Mouse (Mus musculus): ENCODE results near the gene Fstl3. TPM values are rescaled to one million over a fixed set of nuclear protein-coding genes. Genes with fewer than 3 reads are reported as not detected.
A peak's percentile ranks its signal among the peaks of the same experiment; 100 is the strongest.

The Fstl3 gene
- polyA plus RNA-seq, 1 experiment from 2014 or later = 1.0 TPM

DNA sequence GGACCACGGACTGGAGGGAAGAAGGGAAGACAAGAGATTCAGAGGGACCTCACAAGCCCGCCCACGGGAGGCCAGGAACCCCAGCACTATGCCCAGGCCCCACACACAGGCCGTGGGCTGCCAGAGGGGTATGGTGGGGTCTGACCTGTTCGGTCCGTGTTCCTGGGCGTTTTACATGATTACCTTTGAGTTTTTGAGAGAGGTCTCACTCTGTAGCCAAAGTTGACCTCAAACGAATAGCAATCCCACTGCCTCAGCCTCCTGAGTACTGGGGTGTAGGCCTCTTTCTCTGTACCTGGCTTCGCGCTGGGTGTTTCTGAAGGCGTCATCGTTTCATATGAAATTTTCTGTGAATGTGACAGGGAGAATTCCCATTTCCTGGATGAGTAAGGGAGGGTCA, 44.7 kb downstream of the Fstl3 start:
- peaks cover 38% of the 10 kb centered on the region for H3K36me3 ChIP-seq (replicated peaks)
- H3K27ac ChIP-seq = no peak overlapping the region
- no peak overlapping the region for H3K4me3 ChIP-seq (replicated peaks)
- H3K4me1 ChIP-seq = peaks cover 15% of the 10 kb centered on the region
- H3K4me2 ChIP-seq = no peak overlapping the region
- no peak for ATAC-seq (ENCODE audit: low FRiP score)
- WGBS = 84% methylated on average over 12 of the region's 12 CpGs
- no peaks in the 10 kb centered on the region; the same call in 1 of the 2 replicates for H3K27me3 ChIP-seq
- H3K9me3 ChIP-seq = no peaks in the 10 kb centered on the region
- H3K9ac ChIP-seq = 0 out of 2 replicates have a peak overlapping the region, but pooled peaks have one; percentile 17

DNA sequence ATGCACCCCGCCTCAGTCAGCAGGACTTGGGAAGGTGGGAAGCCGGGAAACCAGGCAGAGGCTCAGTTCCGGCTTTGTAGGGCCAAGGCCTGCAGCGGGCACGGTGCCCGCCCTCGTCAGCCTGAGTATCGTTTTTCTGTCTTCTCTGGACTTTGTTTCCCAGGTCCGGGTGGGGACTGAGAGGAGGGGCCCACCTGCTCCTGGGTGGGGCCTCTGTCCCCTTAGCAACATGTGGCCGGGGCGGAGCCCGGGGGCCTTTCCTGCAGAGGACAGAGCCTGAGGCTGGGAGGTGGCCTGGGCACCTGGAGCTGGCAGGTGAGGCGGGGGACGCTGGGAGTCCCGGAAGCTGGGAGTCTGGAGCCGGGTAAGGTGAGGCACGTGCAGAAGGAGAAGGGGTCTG, 45.3 kb downstream of the Fstl3 start:
- H3K4me1 ChIP-seq = peaks cover 15% of the 10 kb centered on the region
- H3K9me3 ChIP-seq = no peaks in the 10 kb centered on the region
- 32% methylated on average over 17 of the region's 17 CpGs for WGBS
- ATAC-seq (ENCODE audit: low FRiP score) = 0 out of 2 replicates have a peak, but pooled peaks have one; percentile 5
- H3K27ac ChIP-seq = peak overlapping the region; percentile 53; the same call in 1 of the 2 replicates
- H3K4me2 ChIP-seq = no peak overlapping the region
- H3K27me3 ChIP-seq = no peaks in the 10 kb centered on the region; the same call in 1 of the 2 replicates
- H3K36me3 ChIP-seq (replicated peaks) = peaks cover 32% of the 10 kb centered on the region
- 0 out of 2 replicates have a peak overlapping the region, but pooled peaks have one; percentile 17 for H3K9ac ChIP-seq
- H3K4me3 ChIP-seq (replicated peaks) = 0 out of 2 replicates have a peak overlapping the region, but pooled peaks have one; percentile 4

DNA sequence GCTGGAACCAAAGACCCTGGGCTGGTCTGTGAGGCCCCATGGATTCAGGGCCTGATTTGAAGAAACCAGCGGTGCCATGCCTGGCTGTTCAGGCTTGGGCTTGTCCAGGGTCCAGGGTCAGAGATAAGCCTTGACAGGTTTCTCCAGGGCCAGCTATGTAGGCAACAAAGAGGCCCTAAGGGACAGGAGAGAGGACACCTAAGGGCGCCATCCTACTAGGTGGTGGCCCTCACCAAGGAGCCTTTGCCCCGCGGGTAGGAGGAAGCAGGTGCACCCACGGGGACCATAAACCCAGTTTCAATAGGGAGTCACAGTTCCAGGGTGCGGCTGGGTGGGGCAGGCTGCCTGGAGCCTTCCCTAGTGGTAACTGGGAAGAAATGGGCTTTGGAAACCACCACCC, 45.9 kb downstream of the Fstl3 start:
- Histone ChIP-seq H3K9ac (no peak overlapping the region), H3K27ac (no peak overlapping the region), H3K4me1 (peaks cover 13% of the 10 kb centered on the region), H3K36me3 (replicated peaks) (peaks cover 28% of the 10 kb centered on the region), H3K9me3 (no peaks in the 10 kb centered on the region), H3K27me3 (no peaks in the 10 kb centered on the region; the same call in 1 of the 2 replicates), H3K4me2 (no peak overlapping the region), H3K4me3 (replicated peaks) (no peak overlapping the region)
- 80% methylated on average over 6 of the region's 6 CpGs for WGBS
- no peak for ATAC-seq (ENCODE audit: low FRiP score)

DNA sequence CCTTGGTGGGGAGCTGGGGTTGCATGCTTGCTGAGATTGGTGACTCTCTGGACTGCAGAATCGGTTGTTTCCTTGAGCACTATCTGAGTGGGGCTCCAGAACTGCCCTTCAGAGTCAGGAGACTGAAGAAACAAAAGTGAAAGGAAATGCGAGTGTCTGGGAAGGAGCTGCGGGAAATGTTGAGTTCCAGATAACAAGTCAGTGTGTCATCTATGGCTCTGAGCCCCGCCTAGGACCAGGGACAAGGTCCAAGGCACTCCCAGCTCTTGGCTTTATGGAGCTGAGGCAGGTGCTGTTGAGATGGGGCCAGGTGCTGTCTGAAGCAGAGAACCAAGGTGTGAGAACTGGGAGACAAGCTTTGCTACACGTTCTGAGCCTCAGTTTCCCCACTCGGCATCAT, 47.3 kb downstream of the Fstl3 start:
- H3K4me1 ChIP-seq = peaks cover 7% of the 10 kb centered on the region; the same call in 1 of the 2 replicates
- H3K4me2 ChIP-seq = no peak overlapping the region
- H3K36me3 ChIP-seq (replicated peaks) = peaks cover 14% of the 10 kb centered on the region
- no peaks in the 10 kb centered on the region for H3K9me3 ChIP-seq
- no peak overlapping the region for H3K4me3 ChIP-seq (replicated peaks)
- peaks cover 2% of the 10 kb centered on the region; the same call in 1 of the 2 replicates for H3K27me3 ChIP-seq
- H3K27ac ChIP-seq = no peak overlapping the region
- no peak overlapping the region for H3K9ac ChIP-seq
- WGBS = 76% methylated on average over 6 of the region's 6 CpGs
- ATAC-seq (ENCODE audit: low FRiP score) = no peak

DNA sequence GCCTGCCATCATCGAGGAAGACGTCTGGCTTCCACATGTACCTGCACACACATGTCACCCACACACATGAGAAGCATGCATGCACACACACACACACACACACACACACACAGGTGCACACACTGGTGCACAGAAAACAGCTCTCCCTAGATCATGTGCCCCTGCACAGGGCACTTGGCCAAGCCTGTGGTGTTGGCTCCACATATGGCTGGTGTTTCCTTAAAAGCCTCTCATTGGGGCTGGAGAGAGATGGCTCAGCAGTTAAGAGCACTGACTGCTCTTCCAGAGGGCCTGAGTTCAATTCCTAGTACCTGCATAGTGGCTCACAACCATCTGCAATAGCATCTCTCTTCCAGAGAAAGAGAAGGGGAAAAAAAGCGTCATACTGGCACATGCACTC, 54.5 kb downstream of the Fstl3 start:
- H3K4me1 ChIP-seq = no peaks in the 10 kb centered on the region
- H3K9ac ChIP-seq = no peak overlapping the region
- peaks cover 2% of the 10 kb centered on the region; the same call in 1 of the 2 replicates for H3K27me3 ChIP-seq
- no peaks in the 10 kb centered on the region for H3K9me3 ChIP-seq
- no peaks in the 10 kb centered on the region for H3K36me3 ChIP-seq (replicated peaks)
- H3K4me3 ChIP-seq (replicated peaks) = no peak overlapping the region
- no peak overlapping the region for H3K4me2 ChIP-seq
- H3K27ac ChIP-seq = no peak overlapping the region
- ATAC-seq (ENCODE audit: low FRiP score) = no peak
- 89% methylated on average over 3 of the region's 3 CpGs for WGBS

Other genes starting within 250 kb of the Fstl3 start
- 9.2 and 10.6 TPM in 2 replicates for gene Plpp2, start 243.5 kb upstream of the Fstl3 start, polyA plus RNA-seq (2016; fragmentation: Nextera tagmentation; extraction: Ambion mirVana)
- gene Mier2, start 222.1 kb upstream of the Fstl3 start, polyA plus RNA-seq (2016; fragmentation: Nextera tagmentation; extraction: Ambion mirVana) = 69.0 and 70.6 TPM in 2 replicates
- gene Theg, start 189.9 kb upstream of the Fstl3 start, polyA plus RNA-seq (2016; fragmentation: Nextera tagmentation; extraction: Ambion mirVana) = not detected in 2 replicates
- gene C2cd4c, start 163.2 kb upstream of the Fstl3 start, polyA plus RNA-seq (2016; fragmentation: Nextera tagmentation; extraction: Ambion mirVana) = 0.05 TPM in 1 of 2 replicates, not detected in the other
- gene Shc2, start 139.4 kb upstream of the Fstl3 start, polyA plus RNA-seq (2016; fragmentation: Nextera tagmentation; extraction: Ambion mirVana) = 11.9 and 12.7 TPM in 2 replicates
- gene Odf3l2, start 131.5 kb upstream of the Fstl3 start, polyA plus RNA-seq (2016; fragmentation: Nextera tagmentation; extraction: Ambion mirVana) = not detected in 2 replicates
- 0.99 and 1.0 TPM in 2 replicates for gene Madcam1, start 112.7 kb upstream of the Fstl3 start, polyA plus RNA-seq (2016; fragmentation: Nextera tagmentation; extraction: Ambion mirVana)
- gene Tpgs1, start 107.9 kb upstream of the Fstl3 start, polyA plus RNA-seq (2016; fragmentation: Nextera tagmentation; extraction: Ambion mirVana) = 61.0 and 62.5 TPM in 2 replicates
- 129 and 141 TPM in 2 replicates for gene Cdc34, start 95.1 kb upstream of the Fstl3 start, polyA plus RNA-seq (2016; fragmentation: Nextera tagmentation; extraction: Ambion mirVana)
- 1.1 and 1.6 TPM in 2 replicates for gene Gzmm, start 88.3 kb upstream of the Fstl3 start, polyA plus RNA-seq (2016; fragmentation: Nextera tagmentation; extraction: Ambion mirVana)
- gene Bsg, start 72.8 kb upstream of the Fstl3 start, polyA plus RNA-seq (2016; fragmentation: Nextera tagmentation; extraction: Ambion mirVana) = 474 and 500 TPM in 2 replicates
- gene Hcn2, start 60.6 kb upstream of the Fstl3 start, polyA plus RNA-seq (2016; fragmentation: Nextera tagmentation; extraction: Ambion mirVana) = 0.11 and 0.18 TPM in 2 replicates
- 43.7 and 47.6 TPM in 2 replicates for gene Polrmt, start 30.7 kb upstream of the Fstl3 start, polyA plus RNA-seq (2016; fragmentation: Nextera tagmentation; extraction: Ambion mirVana)
- gene Fgf22, start 22.2 kb upstream of the Fstl3 start, polyA plus RNA-seq (2016; fragmentation: Nextera tagmentation; extraction: Ambion mirVana) = 0.47 and 0.68 TPM in 2 replicates
- gene Rnf126, start 10.3 kb upstream of the Fstl3 start, polyA plus RNA-seq (2016; fragmentation: Nextera tagmentation; extraction: Ambion mirVana) = 96.8 and 103 TPM in 2 replicates
- 0.09 TPM in 1 of 2 replicates, not detected in the other for gene Prss57, start 13.7 kb downstream of the Fstl3 start, polyA plus RNA-seq (2016; fragmentation: Nextera tagmentation; extraction: Ambion mirVana)
- gene Palm, start 16.3 kb downstream of the Fstl3 start, polyA plus RNA-seq (2016; fragmentation: Nextera tagmentation; extraction: Ambion mirVana) = 184 and 194 TPM in 2 replicates
- 0.81 and 1.1 TPM in 2 replicates for gene Misp, start 43.7 kb downstream of the Fstl3 start, polyA plus RNA-seq (2016; fragmentation: Nextera tagmentation; extraction: Ambion mirVana)
- 223 TPM in 2 replicates for gene Ptbp1, start 77.2 kb downstream of the Fstl3 start, polyA plus RNA-seq (2016; fragmentation: Nextera tagmentation; extraction: Ambion mirVana)
- gene Prtn3, start 97.2 kb downstream of the Fstl3 start, polyA plus RNA-seq (2016; fragmentation: Nextera tagmentation; extraction: Ambion mirVana) = 14.8 and 16.2 TPM in 2 replicates
- gene Plppr3, start 97.4 kb downstream of the Fstl3 start, polyA plus RNA-seq (2016; fragmentation: Nextera tagmentation; extraction: Ambion mirVana) = 223 and 250 TPM in 2 replicates
- not detected in 2 replicates for gene Elane, start 109.0 kb downstream of the Fstl3 start, polyA plus RNA-seq (2016; fragmentation: Nextera tagmentation; extraction: Ambion mirVana)
- gene Cfd, start 113.6 kb downstream of the Fstl3 start, polyA plus RNA-seq (2016; fragmentation: Nextera tagmentation; extraction: Ambion mirVana) = not detected in 2 replicates
- 59.9 and 62.3 TPM in 2 replicates for gene Med16, start 131.7 kb downstream of the Fstl3 start, polyA plus RNA-seq (2016; fragmentation: Nextera tagmentation; extraction: Ambion mirVana)
- 35.1 and 53.2 TPM in 2 replicates for gene Gm26602, start 133.6 kb downstream of the Fstl3 start, polyA plus RNA-seq (2016; fragmentation: Nextera tagmentation; extraction: Ambion mirVana)
- gene Kiss1r, start 139.7 kb downstream of the Fstl3 start, polyA plus RNA-seq (2016; fragmentation: Nextera tagmentation; extraction: Ambion mirVana) = 0.96 and 1.1 TPM in 2 replicates
- 162 and 173 TPM in 2 replicates for gene R3hdm4, start 143.9 kb downstream of the Fstl3 start, polyA plus RNA-seq (2016; fragmentation: Nextera tagmentation; extraction: Ambion mirVana)
- gene Arid3a, start 149.8 kb downstream of the Fstl3 start, polyA plus RNA-seq (2016; fragmentation: Nextera tagmentation; extraction: Ambion mirVana) = 4.5 and 4.7 TPM in 2 replicates
- 94.4 and 96.0 TPM in 2 replicates for gene Wdr18, start 182.9 kb downstream of the Fstl3 start, polyA plus RNA-seq (2016; fragmentation: Nextera tagmentation; extraction: Ambion mirVana)
- 0.46 TPM in 2 replicates for gene Grin3b, start 193.4 kb downstream of the Fstl3 start, polyA plus RNA-seq (2016; fragmentation: Nextera tagmentation; extraction: Ambion mirVana)
- 14.7 and 19.2 TPM in 2 replicates for gene Tmem259, start 207.1 kb downstream of the Fstl3 start, polyA plus RNA-seq (2016; fragmentation: Nextera tagmentation; extraction: Ambion mirVana)
- gene Cnn2, start 211.3 kb downstream of the Fstl3 start, polyA plus RNA-seq (2016; fragmentation: Nextera tagmentation; extraction: Ambion mirVana) = 85.5 and 115 TPM in 2 replicates
- gene Abca7, start 219.2 kb downstream of the Fstl3 start, polyA plus RNA-seq (2016; fragmentation: Nextera tagmentation; extraction: Ambion mirVana) = 5.8 and 5.9 TPM in 2 replicates
- 3.4 and 3.6 TPM in 2 replicates for gene Arhgap45, start 239.4 kb downstream of the Fstl3 start, polyA plus RNA-seq (2016; fragmentation: Nextera tagmentation; extraction: Ambion mirVana)

Data from forebrain, embryonic 12.5 days (tissue).